Mouse (Mus musculus) erythroblast, embryonic 14.5 days (primary cell): ENCODE measurements around the gene Nckap5. TPM values are rescaled to one million over a fixed set of nuclear protein-coding genes. Genes with fewer than 3 reads are reported as not detected.
"Not testable (repeated sequence)": the region's sequence is repeated elsewhere in the genome, so short reads cannot be mapped to it uniquely, and the experiment has no call there.

Experiments used
- H3K27me3 ChIP-seq: 2 replicates; pipeline ENCODE4 v1.6.1; 2012; ENCODE audit warnings: inconsistent platforms; ENCODE audit not compliant: control insufficient read depth
- H3K36me3 ChIP-seq: 2 replicates; pipeline ENCODE4 v1.6.1; 2012; ENCODE audit warnings: mild to moderate bottlenecking, inconsistent platforms; ENCODE audit not compliant: control insufficient read depth
- H3K4me1 ChIP-seq: 2 replicates; pipeline ENCODE4 v1.6.1; 2012; ENCODE audit warnings: inconsistent platforms; ENCODE audit not compliant: control insufficient read depth
- H3K4me3 ChIP-seq: replicated peaks from 2 replicates; pipeline ENCODE3; 2012; ENCODE audit warnings: moderate library complexity, mild to moderate bottlenecking, inconsistent platforms
- H3K9me3 ChIP-seq: 2 replicates; pipeline ENCODE4 v1.6.1; 2012; ENCODE audit warnings: low read length, inconsistent platforms, mixed read lengths; ENCODE audit not compliant: control insufficient read depth
- GATA1 ChIP-seq: IDR thresholded peaks from 2 replicates; pipeline ENCODE4 v1.6.1; 2012; ENCODE audit warnings: low read length, inconsistent platforms, mixed read lengths
- TAL1 ChIP-seq: IDR thresholded peaks from 3 replicates; pipeline ENCODE4 v1.6.1; 2012; ENCODE audit warnings: low read length, inconsistent platforms, mixed read lengths
- polyA plus RNA-seq: library from polyadenylated mRNA; stranded (reverse); fragments of >175 nt; gene quantifications from 2 replicates; pipeline ENCODE4 v1.2.3, GENCODE M21; 2012

The Nckap5 gene
- polyA plus RNA-seq, 1 experiment, result not detected

DNA sequence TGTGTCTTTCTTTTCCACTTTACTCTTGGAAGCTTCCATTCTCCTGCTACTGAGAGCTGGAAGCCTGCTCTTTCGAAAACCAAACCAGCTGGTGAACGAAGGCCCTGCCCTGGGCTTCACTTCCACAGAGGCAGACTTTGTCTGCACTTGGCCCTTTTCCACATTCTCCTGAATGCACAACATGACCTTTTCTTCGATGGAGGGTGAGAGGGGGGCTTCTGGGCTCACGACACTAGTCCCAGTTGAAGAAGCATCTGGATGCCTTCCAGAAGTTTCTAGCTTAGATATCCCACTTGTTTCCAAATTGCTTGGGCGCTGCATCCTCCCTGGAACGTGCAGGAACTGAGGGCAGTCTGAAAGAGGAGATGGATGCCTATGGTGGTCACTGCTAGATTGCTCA, 806.1 kb downstream of the Nckap5 start:
- H3K27me3 ChIP-seq, result no peaks in the 10 kb centered on the region
- no peak overlapping the region for H3K4me3 ChIP-seq
- no peak for TF ChIP-seq TAL1
- no peaks in the 10 kb centered on the region for H3K9me3 ChIP-seq
- no peaks in the 10 kb centered on the region for H3K36me3 ChIP-seq
- H3K4me1 ChIP-seq, result no peaks in the 10 kb centered on the region

DNA sequence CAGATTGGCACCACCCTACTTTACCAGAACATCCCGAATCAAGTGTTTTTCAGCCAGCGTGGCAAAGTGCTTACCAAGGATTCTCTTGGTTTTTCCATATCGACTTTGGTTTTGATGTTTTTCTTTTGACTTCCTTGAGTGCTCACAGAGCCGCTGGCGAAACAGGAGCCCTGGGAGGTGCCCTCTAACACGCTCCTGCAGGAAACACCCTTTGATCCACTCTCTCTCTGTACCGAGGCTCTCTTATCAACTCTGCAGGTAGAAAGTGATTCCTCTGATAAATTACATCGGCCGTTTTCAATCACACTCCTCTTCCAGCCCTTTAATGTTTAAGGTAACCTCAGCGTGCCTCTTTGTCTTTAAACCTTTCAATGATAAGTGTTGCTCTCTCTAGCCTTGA, 807.6 kb downstream of the Nckap5 start:
- H3K9me3 ChIP-seq, result no peaks in the 10 kb centered on the region
- no peaks in the 10 kb centered on the region for H3K36me3 ChIP-seq
- TF ChIP-seq TAL1, result no peak
- no peak for TF ChIP-seq GATA1
- H3K27me3 ChIP-seq, result no peaks in the 10 kb centered on the region
- H3K4me3 ChIP-seq, result no peak overlapping the region
- H3K4me1 ChIP-seq, result no peaks in the 10 kb centered on the region

- H3K4me3 ChIP-seq, H3K27me3 ChIP-seq, H3K36me3 ChIP-seq, H3K9me3 ChIP-seq, H3K4me1 ChIP-seq: not testable (repeated sequence)
Measured at GRCm38 (mm10) chr1:126018654-126019053, 811.9 kb downstream of the Nckap5 start.

DNA sequence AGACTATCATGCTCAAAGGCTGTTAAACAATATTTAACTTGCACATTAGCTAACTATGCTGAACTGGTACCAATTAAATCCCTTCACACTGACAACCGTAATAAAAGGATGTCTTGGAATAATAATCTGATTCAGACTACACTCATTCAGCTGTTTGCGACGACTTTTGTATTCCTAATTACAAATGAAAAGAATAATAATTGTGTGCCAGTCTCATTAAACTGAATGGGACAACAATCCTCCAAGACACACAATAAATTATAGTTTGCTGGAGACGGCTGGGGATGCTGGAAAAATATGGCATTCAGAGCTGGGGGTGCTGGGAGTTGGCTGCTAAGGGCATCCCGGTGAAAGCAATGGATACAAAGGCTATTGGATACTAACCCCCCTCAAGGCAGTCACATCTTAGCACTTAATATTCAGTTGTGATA, 818.9 kb downstream of the Nckap5 start:
- no peaks in the 10 kb centered on the region for H3K36me3 ChIP-seq
- H3K9me3 ChIP-seq, result peaks cover 6% of the 10 kb centered on the region; the same call in 1 of the 2 replicates
- H3K27me3 ChIP-seq, result no peaks in the 10 kb centered on the region
- TF ChIP-seq TAL1 (no peak), GATA1 (no peak)
- H3K4me1 ChIP-seq, result no peaks in the 10 kb centered on the region
- H3K4me3 ChIP-seq, result no peak overlapping the region

DNA sequence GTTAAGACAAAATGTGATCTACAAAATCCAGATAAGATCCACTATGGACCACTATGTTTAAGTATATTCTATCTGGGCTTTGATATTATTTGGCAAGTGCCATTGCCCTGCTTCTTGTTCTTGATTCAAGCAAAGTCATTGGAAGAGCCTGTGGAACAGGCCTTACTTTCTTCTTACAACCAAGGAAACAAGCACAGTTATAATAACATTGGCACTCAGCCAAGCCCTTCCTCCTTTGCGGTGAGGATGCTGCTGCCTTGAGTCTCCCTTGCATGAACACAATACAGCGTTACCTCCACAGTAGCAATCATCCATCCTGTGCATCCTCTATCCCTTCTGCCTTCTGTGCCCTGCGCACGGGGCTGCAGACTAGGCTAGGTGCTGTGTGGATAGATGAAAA, 823.0 kb downstream of the Nckap5 start:
- TF ChIP-seq GATA1, result no peak
- TF ChIP-seq TAL1, result no peak
- H3K4me3 ChIP-seq, result no peak overlapping the region
- H3K27me3 ChIP-seq, result no peaks in the 10 kb centered on the region
- no peaks in the 10 kb centered on the region for H3K36me3 ChIP-seq
- peaks cover 4% of the 10 kb centered on the region for H3K9me3 ChIP-seq
- H3K4me1 ChIP-seq, result no peaks in the 10 kb centered on the region

GRCm38 (mm10) chr1:126005672-126006071, 824.9 kb downstream of the Nckap5 start:
- no peak for TF ChIP-seq TAL1
- TF ChIP-seq GATA1, result no peak

GRCm38 (mm10) chr1:125996540-125996939, 834.1 kb downstream of the Nckap5 start:
- Histone ChIP-seq H3K27me3 (no peaks in the 10 kb centered on the region), H3K36me3 (no peaks in the 10 kb centered on the region)

More at GRCm38 (mm10) chr1:126005672-126006071, 824.9 kb downstream of the Nckap5 start:
- Histone ChIP-seq H3K27me3 (no peaks in the 10 kb centered on the region), H3K36me3 (no peaks in the 10 kb centered on the region), H3K4me1 (no peaks in the 10 kb centered on the region), H3K9me3 (no peaks in the 10 kb centered on the region; the same call in 1 of the 2 replicates), H3K4me3 (no peak overlapping the region)

GRCm38 (mm10) chr1:125987803-125988202, 842.8 kb downstream of the Nckap5 start:
- Histone ChIP-seq H3K9me3 (no peaks in the 10 kb centered on the region), H3K27me3 (no peaks in the 10 kb centered on the region), H3K4me1 (no peaks in the 10 kb centered on the region), H3K4me3 (no peak overlapping the region), H3K36me3 (no peaks in the 10 kb centered on the region)
- TF ChIP-seq GATA1 (no peak), TAL1 (no peak)

More at GRCm38 (mm10) chr1:125996540-125996939, 834.1 kb downstream of the Nckap5 start:
- TF ChIP-seq GATA1, result no peak
- no peak for TF ChIP-seq TAL1
- Histone ChIP-seq H3K4me3 (no peak overlapping the region), H3K4me1 (no peaks in the 10 kb centered on the region), H3K9me3 (no peaks in the 10 kb centered on the region)

DNA sequence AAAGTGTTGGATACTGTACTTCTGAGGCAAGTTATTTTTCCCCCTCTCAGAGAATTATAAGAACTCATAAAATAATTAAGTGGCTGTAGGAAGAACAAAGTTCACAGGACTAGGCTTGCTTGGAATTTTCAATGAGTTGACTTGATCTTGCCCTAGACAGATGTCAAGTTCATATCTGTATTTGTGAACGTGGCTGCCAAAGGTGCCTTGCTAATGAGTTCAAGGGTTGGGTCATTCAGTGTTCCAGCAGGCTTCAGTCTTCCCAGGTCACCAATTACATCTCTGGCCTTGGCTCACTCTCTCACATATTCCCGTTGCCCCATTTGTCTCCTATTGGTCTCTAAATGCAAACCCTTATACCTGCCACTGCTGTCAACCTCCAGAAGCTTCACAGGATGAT, 846.0 kb downstream of the Nckap5 start:
- Histone ChIP-seq H3K27me3 (no peaks in the 10 kb centered on the region), H3K9me3 (no peaks in the 10 kb centered on the region), H3K4me3 (no peak overlapping the region), H3K36me3 (no peaks in the 10 kb centered on the region), H3K4me1 (no peaks in the 10 kb centered on the region)
- TF ChIP-seq GATA1 (no peak), TAL1 (no peak)

- no peaks in the 10 kb centered on the region for H3K9me3 ChIP-seq
- H3K36me3 ChIP-seq, result no peaks in the 10 kb centered on the region
- TF ChIP-seq TAL1, result no peak
- no peak for TF ChIP-seq GATA1
- H3K4me1 ChIP-seq, result no peaks in the 10 kb centered on the region
- no peak overlapping the region for H3K4me3 ChIP-seq
- no peaks in the 10 kb centered on the region for H3K27me3 ChIP-seq
Measured at GRCm38 (mm10) chr1:125974649-125975048, 856.0 kb downstream of the Nckap5 start.
